Mouse (Mus musculus): ENCODE results near the gene 2810004N23Rik.

- TF ChIP-seq CTCF (IDR thresholded peaks at IDR 0.05; ENCODE audit: borderline replicate concordance, insufficient read depth, low read depth, low read length) = peak; percentile 57
- TF ChIP-seq POLR2A (IDR thresholded peaks at IDR 0.05; ENCODE audit: borderline replicate concordance, insufficient read depth, low read length) = peak; percentile 40; the same call in 1 of the 2 replicates
Measured at GRCm38 (mm10) chr8:124794486-124794780, 68.5 kb downstream of the 2810004N23Rik start.

All from cerebellum, adult 2 months (tissue).